Mouse (Mus musculus) thymus, postnatal 36 days (tissue): ENCODE results near the gene Myo18a.

Experiments used
- DNase-seq, 2 experiments: peaks; one replicate each; pipeline ENCODE4 v3.0.0; 2022; ENCODE audit warnings: mixed read lengths in 2 of 2

The Myo18a gene

DNA sequence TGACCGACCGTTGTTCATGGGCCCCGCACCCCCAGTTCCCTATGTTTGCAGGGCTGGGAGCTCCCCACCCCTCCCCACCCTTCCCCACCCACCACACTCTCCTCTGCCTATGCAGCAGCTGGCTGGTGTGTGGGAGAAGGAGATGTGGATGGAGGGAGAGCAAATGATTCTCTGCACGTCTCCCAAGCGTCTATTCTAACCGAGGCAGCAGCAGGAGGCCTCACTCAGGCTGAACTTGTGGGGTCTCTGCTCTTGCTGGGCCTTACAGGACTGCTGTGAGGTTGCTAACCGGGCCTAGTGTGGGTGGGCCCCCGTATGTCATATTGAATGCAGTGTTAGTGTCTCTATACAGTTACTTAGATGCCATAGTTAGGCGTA, 37.4 kb downstream of the Myo18a start:
- no peak for DNase-seq

DNA sequence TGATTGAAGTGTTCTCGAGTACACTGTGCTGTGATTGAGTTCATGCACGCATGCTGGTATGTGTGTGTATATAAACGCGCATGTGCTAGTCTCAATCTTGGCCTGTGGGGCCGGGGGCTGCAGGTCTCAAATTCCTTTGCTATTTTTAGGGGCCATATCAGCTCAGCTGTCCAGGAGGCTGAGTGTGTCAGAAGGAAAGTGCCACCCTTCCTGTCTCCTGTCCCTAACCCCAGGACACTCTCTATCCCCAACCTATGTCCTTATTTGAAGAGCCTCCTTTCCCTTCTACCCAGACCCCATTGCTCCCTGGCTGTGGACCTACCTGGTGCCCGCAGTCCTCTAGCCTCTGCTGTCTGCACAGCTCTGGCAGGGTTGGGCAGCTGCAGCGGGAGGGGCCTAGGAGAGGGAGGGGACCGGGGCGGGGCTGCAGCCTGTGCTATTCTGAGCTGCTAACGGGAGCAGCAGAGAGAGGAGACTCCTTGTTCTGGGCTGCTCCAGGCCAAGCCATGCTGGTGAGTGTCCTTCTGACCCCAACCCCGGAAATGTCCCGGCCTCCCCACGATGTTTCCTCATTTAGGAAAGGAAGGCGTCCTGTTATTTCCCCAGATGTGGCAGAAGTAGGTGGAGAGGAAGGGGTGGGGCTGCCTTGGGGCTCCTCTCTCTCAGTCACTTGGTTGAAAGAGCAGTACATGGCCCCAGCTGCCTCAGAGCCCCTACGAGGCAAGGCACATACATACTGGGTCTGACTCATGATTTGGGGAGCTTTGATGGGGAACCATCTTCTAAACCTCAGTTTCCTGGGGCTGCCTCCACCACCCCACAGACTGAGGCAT, 38.0 kb downstream of the Myo18a start:
- peak; percentile 81 to 90 for DNase-seq

DNA sequence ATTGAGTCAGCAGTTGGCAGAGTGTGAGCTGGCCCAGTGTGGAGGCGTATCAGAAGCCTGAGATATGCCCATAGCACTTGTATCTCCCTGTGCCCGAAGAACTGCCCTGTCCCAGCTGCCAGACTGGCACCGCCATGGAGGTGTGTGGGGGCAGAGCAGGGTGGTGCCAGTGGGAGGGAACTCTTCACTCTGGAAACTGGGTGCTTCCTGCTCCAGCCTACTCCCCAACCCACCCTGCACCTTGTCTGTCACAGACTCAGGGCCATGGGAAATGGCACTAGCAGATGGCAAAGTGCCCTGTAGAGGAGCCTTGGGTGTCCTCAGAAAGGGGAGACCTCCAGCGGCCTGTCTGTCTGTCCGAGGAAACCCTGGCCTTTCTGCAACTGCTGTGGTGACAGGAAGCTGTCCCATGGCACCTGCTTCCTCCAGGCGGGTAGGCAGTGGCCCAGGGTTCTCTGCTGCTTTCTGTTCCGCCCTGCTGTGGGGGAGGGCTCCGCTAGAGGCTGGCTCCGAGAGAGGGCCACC, 39.4 kb downstream of the Myo18a start:
- DNase-seq, result peak; percentile 81 to 88

DNA sequence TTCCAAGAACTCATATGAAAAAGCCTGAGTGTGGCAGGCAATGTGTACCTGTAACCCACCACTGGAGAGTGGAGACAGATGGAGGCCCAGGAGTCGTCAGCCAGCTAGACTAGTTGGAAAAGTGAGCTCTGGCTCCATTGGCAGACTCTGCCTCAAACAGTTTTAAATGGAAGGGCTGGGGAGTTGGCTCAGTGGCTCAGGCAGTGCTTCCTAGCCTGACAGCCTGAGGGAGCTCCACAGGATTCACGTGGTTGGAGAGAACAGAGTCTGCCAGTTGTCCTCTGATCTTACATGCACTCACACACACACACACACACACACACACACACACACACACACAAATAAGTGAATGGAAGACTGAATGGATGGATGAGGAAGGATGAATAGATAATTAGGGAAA, 43.2 kb downstream of the Myo18a start:
- DNase-seq, result no peak

DNA sequence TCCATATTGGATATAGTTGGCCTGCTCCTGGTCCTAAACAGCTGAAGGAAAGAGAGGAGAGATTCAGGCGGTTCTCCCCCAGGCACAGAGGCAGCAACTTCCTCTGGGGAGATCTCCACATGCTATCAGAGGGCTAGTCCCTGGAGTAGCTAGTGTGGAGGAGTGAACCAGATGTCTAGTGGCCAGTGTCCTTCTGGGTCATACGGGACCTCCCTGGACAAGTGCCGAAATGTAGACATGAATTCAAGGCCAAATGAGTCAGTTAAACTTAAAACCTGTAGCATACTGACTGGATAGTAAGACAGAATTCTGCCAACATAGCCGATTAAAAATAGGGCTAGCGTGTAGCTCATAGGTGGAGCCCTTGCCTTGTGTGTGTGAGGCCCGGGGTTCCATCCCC, 43.8 kb downstream of the Myo18a start:
- no peak for DNase-seq

DNA sequence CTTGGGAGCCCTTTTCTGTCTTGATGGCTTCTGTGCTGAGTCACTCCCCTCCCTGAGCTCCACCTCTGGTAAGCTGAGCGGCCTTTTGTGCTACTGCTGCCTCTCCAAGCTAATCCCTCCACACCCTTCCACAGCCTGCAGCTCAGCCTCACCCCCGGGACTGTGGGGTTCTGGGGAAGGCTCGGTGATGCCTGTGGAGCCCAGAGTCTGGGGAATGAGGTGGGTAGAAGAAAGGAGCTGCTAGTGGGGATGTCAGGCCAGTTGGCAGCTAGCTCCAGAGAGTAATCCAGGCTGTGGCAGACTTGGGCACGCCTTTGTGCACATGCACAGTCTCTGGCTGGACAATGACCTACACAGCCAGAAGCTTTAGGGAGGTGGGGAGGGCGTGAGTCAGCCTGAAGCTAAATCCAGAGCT, 45.0 kb downstream of the Myo18a start:
- no peak for DNase-seq

DNA sequence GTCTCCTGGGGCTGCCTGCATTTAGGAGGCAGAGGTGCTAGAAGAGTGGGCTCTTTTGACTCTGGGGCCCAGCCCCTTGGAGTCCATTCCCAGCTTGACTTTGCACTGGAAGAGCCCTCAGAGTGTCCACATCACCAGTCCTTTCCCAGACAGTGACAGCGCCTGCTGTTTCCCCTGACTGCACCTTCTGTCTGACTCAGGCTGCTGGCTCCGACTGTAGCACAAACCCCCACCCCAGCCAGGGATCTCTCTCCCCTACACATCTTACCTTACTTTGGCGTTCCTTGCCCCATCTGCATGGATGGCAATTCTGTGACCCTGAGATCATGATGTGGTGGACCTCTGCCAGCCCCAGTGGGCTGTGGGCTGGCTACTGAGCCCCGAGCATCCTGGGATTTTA, 46.2 kb downstream of the Myo18a start:
- no peak for DNase-seq

DNA sequence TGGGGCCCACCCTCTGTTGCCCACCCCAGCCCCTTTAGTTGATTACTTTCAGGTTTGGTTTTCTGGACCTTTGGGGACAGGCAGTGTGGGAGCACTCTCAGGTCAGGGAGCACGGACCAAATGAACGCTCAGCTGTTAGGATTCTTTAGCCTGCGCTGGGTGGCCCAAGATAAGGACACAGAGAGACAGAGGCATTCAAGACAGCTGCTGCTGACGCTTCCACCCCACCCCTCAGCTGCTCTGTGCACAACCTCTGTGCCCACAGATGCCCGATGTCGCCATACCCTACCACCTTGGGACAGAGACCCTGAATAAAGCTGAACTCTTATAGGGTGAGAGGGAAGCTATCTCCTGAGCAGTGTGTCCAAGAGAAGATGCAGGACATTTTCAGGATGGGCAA, 47.0 kb downstream of the Myo18a start:
- no peak for DNase-seq

DNA sequence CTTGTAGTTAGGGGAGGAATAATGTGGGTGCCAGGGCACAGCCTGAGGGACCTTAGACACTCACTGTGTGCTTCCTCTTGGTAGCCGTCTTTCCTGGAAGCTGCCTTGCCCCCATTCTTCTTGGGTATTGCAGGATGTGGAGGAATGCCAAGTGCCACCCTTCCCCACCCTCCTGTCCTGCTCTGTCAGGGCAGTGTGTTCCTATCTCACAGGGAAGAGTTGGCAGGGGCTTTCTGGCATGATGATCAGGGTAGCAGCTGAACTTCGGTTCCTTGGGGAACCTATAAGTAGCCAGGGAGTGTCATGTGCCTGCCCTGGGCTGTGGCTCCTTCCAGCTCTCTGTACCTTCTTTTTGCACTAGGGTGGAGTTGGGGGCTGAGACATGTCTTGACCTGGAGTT, 50.9 kb downstream of the Myo18a start:
- no peak for DNase-seq

DNA sequence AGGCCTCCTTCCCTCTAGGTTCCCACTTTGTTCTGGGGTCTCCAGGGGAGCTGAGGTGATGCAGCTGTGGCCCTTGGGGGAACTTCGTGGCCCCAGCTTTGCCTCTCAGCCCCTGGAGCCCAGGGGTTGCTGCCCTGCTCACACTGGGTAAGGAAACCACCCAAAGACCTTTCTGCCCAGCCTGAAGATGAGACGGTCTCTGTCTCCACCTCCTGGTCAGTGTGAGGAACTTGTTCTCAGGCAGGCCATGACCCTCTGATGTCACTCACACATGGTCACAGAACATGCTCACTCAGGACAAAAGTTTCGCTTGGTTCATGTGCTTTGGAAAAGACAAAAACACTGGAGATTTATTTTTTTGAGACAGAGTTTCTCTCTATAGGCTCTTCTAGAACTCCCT, 53.0 kb downstream of the Myo18a start:
- peak; percentile 77 to 81 for DNase-seq

DNA sequence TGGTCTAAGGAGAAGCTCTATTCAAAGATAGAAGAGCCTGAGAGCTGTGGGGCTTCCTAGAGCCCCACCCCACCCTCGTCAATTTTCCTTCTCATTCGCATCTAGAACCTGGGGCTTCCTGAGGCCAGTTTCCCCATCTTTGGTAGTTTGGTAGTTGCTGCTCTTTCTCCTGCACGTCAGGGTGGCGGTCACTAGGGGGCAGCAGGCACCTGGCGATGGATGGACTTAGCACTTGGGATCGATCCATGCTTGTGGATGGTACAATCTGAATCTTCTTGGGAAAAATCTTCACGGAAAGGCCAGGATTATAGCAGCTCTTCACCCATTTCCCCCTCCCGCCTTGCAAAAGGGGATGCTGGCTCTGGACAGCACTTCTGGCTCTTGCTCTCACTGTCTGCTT, 58.6 kb downstream of the Myo18a start:
- DNase-seq, result peak; percentile 42 to 55

DNA sequence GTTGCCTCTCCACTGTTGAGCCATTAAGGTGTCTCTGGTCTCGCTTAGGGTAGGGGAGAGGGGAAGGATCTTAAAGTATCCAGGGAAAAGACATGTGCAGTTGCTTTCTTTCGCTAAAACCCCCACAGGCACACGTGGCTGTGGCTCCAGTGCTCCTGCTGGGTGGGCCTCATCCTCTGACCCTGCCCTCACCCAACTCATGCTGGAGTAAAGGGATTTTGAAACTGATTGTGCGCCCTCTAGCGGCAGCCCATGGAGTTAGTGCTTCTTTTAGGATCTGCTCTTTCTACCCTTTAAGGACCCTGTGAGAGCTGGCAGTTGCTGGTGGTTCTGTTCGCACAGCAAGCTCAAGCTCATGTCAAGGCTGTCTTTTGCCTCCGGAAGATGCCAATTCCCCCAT, 59.7 kb downstream of the Myo18a start:
- DNase-seq, result peak; percentile 58 to 70

DNA sequence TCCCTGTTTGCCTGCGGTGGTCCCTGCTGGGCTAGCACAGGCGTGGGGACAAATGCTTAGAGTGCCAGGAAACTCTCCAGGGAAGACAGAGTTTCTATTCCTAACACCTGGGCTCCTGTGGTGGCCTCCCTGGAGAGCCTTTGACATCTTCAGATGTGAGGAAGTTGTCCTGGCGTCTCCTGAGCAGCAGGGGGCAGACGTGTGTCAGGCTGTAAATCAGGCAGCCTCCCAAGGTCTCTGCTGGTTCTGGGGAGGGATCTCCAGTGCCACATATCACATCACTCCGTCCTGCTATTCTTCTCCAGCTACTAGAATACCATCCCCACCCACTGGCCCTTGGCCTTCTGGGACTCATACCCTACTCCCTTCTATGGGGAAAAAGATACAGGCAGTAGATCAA, 62.8 kb downstream of the Myo18a start:
- peak; percentile 68 to 71 for DNase-seq

DNA sequence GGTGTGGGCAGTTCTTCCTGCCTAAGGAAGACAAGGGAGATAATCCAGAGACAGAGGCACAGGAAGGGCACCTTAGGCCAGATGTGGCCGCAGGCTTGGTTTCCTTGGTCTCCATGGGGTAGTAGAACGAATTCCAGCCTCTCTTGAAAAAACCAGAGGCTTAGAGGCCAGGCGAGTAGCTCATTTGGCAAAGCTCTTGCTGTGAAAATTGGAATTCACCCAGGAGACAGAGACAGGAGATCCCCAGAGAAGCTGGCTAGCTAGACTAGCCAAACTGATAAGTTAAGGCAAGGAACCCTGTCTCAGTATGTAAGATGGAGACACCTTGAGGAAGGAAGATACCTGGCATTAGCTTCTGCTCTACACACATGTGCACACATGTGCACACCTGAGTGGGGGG, 63.3 kb downstream of the Myo18a start:
- no peak for DNase-seq

DNA sequence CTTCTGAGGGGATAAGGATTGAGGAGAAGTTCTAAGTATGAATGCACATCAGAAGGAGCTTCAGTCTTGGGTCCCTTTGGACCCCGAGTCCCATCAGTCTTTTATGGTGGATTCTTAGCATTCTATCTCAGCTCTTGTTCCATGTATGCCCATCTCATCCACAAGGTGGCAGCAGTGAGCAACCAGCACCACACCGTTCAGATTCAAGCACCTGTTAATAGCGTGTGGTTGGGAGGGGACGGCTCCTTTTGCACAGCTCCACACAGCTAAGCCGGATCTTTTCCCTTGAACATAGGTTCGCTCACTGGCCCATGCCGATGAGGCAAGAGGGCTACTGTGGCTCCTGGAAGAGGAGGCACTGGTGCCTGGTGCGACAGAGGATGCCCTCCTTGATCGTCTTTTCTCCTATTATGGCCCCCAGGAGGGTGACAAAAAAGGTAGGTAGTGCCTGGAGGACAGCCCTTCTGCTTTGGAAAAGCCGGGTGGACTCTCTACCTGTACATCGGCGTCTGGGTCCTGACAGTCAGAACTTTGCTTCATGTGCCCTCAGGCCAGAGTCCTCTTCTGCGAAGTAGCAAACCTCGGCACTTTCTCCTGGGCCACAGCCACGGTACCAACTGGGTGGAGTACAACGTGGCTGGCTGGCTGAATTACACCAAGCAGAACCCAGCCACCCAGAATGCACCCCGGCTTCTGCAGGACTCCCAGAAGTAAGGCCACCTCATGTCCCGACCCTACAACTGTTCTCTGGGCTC, 64.4 kb downstream of the Myo18a start:
- DNase-seq, result peak; percentile 65 to 69

DNA sequence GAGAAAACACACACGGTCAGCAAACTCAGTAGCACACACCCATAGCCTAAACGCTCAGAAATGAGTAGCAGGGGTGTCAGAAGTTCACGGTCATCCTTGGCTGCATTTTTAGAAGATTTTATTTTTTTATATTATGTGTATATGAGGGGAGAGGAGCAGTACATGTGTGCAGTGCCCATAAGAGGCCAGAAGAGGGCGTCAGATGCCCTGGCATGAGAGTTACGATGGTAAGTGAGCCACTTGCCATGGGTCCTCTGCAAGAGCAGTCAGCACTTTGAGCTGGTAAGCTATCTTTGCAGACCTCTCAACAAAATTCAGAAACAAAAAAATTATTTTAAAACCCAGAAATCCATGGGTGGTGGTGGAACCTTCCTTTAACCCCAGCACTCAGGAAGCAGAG, 65.1 kb downstream of the Myo18a start:
- DNase-seq, result no peak

DNA sequence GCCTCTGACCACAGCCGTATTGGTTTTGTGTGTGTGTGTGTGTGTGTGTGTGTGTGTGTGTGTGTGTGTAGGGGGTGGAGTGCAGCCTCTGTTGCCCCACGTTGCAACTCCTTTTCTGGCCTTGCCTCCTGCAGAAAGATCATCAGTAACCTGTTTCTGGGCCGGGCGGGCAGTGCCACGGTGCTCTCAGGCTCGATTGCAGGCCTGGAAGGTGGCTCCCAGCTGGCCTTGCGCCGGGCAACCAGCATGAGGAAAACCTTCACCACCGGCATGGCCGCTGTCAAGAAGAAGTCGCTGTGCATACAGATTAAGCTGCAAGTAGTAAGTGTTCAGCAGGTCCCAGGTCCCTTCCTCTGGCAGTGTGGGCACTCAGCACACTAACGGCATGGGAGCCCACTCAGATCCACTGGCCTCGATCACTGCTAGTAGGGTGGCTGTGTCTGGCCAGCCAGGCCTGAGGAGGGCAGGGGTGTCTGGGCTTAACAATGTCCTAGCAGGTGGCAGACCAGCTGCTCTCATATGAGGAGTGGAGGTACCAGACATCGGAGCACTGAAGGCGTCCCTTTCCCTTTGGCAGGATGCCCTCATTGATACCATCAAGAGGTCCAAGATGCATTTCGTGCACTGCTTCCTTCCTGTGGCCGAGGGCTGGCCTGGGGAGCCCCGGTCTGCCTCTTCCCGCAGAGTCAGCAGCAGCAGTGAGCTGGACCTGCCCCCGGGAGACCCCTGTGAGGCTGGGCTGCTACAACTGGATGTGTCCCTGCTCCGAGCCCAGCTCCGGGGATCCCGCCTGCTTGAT, 66.2 kb downstream of the Myo18a start:
- no peak for DNase-seq

DNA sequence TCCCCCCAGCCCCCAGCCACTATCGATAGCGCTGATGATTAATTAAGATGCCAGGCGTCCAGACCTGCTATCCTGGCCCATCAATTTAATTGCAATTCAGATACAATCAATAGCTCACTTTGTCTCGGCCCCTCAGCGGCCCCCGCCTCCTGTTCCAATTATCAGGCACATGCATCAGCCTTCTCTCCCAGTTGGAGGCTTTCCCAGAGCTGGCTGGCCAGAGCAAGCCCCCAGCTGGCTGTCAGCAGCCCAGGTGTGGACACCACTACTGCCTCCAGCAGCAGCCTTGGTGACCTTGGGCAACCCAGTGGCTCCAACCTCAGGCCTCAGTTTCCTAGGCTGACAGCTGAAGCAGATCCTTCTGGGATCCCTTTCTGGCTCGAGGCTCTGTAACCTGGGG, 67.8 kb downstream of the Myo18a start:
- DNase-seq, result no peak

DNA sequence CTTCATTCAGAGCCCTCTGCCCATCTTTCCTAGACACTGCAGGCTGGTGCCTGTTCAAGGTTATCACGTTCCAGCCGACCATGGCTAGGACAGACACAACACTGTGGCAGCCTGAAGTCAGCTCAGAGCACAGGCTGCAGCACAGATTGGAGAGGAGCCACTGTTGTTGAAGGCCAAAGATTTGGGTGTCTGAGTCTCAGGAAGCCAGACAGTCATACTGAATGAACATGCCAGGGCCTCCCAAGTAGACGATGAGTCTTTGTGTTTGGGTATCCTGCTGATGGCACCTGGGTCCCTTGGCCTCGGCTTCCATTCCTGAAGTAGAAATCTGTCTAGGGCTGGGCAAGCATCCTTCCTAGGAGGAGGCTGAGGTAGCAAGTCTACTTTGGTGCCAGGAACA, 69.5 kb downstream of the Myo18a start:
- no peak for DNase-seq

DNA sequence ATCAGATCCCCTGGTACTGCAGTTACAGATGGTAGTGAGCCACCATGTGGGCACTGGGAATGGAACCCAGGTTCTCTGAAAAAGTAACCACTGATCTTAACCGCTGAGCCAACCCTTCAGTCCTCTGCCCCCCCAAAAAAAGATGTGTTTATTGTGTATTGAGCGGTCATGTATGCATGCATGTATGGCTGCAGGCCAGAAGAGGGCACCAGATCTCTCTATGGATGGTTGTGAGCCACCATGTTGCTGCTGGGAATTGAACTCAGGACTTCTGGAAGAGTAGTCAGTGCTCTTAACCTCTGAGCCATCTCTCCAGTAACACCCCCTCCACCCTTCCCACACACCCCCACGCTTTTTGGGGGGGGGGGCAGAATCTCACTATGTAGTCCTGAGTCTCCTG, 72.1 kb downstream of the Myo18a start:
- no peak for DNase-seq

DNA sequence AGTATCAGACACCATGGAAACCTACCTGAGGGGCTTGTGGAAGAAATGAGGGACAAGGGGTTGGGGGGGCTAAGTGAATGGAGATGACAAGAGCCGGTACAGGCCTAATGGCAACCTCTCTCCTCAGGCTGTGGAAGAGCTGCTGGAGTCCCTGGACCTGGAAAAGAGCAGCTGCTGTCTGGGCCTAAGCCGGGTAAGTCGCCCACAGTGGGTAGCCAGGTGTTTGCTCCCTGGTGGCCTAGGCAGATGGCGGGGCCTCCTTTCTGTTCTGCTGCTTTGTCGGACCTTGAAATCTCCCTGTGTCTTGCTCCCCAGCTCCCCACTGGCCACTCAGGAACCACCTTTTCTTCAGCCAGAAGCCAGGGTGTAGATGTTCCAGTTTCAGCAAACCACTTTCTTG, 73.2 kb downstream of the Myo18a start:
- no peak for DNase-seq

DNA sequence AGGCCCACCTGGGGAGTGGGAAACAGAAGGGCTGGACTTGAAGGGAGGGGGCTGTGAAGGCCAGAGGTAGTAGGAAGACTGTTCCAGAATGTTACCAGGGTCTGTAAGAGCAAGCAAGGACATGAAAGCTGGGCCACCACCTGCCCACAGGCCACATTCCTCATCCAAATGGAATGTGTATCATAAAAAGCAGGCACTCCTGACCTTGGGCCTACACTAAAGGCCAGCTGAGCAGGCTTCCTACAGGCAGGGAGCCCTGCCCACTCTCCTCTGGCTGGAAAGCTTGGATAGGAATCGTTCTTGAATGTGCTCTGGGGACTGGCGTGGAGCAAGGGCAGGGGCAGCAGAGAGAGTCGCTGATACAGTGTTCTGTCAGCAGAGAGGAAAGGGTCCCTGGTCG, 73.7 kb downstream of the Myo18a start:
- no peak for DNase-seq

DNA sequence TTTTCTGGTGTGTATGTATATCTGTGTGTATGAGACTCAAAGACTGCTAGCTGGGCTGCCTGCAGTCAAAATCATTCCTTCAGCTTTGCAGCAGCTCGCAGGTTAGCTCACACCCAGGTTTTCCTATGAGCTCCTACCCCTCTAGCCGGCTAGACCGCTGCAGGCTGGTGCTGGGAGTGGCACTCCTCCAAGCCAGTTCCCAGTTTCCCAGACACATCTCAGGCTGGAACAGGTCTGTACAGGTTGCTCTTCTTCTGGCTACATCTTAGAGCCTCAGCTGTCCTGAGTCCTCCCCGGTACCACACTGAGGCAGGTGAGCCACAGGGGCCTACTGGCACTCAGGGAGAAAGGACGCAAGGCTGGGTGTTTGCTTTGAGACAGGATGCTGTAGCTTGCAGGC, 74.8 kb downstream of the Myo18a start:
- DNase-seq, result no peak
